Mouse (Mus musculus) forebrain, embryonic 10.5 days (tissue): ENCODE measurements around the gene Cracr2b. TPM values are rescaled to one million over a fixed set of nuclear protein-coding genes. Genes with fewer than 3 reads are reported as not detected.
A peak's percentile ranks its signal among the peaks of the same experiment; 100 is the strongest.
"Not testable (repeated sequence)": the region's sequence is repeated elsewhere in the genome, so short reads cannot be mapped to it uniquely, and the experiment has no call there.

Experiments used
- DNase-seq: peaks from one replicate; pipeline ENCODE4 v3.0.0-alpha.2; 2017; ENCODE audit warnings: low spot score; ENCODE audit errors: extremely low spot score
- H3K27ac ChIP-seq: fragments of 300-500 bp; sonication (generic); 2 replicates; pipeline ENCODE4 v1.5.1; 2016; ENCODE audit warnings: mild to moderate bottlenecking
- H3K27me3 ChIP-seq: fragments of 300-500 bp; sonication (generic); 2 replicates; pipeline ENCODE4 v1.6.1; 2016; ENCODE audit warnings: mild to moderate bottlenecking; ENCODE audit not compliant: poor library complexity, severe bottlenecking
- H3K36me3 ChIP-seq: fragments of 300-500 bp; sonication (generic); replicated peaks from 2 replicates; pipeline ENCODE4 v1.6.1; 2016; ENCODE audit warnings: mild to moderate bottlenecking, moderate library complexity
- H3K4me1 ChIP-seq: fragments of 300-500 bp; sonication (generic); 2 replicates; pipeline ENCODE4 v1.6.1; 2016
- H3K4me3 ChIP-seq: fragments of 300-500 bp; sonication (generic); 2 replicates; pipeline ENCODE4 v1.5.1; 2016; ENCODE audit warnings: mild to moderate bottlenecking, moderate library complexity
- H3K9me3 ChIP-seq: fragments of 300-500 bp; sonication (generic); 2 replicates; pipeline ENCODE4 v1.6.1; 2016; ENCODE audit warnings: mild to moderate bottlenecking, moderate library complexity
- WGBS: fragments of 180-500 bp; shearing (Covaris S2); methylation state at CpG from one replicate; pipeline ENCODE4 v1.1.7; 2016; 5-methylcytosine and 5-hydroxymethylcytosine counted together
- polyA plus RNA-seq: library from polyadenylated mRNA; unstranded; fragments of >200 nt; fragmentation: Nextera tagmentation; extraction: Ambion mirVana; gene quantifications from 2 replicates; pipeline ENCODE4 v1.2.1, GENCODE M21; 2016

Gene Cracr2b
- polyA plus RNA-seq, 1 experiment from 2014 or later, result 6.2 TPM

DNA sequence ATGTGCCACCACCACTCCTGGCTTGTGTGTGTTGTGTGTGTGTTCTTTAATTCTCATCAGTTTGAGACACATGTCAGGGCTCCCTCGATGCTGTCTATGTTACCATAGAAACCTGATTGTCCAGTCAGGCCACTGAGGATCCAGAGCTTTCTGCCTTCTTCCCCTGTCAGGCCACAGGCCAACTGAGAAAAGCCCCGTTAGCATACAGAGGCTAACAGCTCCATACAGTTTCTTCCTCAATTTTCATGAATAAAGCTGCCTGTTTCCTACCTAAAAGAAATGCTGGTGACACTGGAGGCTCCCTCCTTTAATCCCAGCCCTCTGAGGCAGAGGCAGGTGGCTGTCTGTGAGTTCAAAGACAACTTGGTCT lies 24.4 kb upstream of the Cracr2b start:
- peak overlapping the region; percentile 72 for H3K4me3 ChIP-seq
- no peak for DNase-seq
- whole genome bisulfite sequencing, result 56% methylated on average over 2 of the region's 2 CpGs
- H3K27me3 ChIP-seq, result no peaks in the 10 kb centered on the region
- H3K27ac ChIP-seq, result peak overlapping the region; percentile 88
- no peaks in the 10 kb centered on the region for H3K9me3 ChIP-seq
- peaks cover 72% of the 10 kb centered on the region for H3K4me1 ChIP-seq
- peaks cover 65% of the 10 kb centered on the region for H3K36me3 ChIP-seq

DNA sequence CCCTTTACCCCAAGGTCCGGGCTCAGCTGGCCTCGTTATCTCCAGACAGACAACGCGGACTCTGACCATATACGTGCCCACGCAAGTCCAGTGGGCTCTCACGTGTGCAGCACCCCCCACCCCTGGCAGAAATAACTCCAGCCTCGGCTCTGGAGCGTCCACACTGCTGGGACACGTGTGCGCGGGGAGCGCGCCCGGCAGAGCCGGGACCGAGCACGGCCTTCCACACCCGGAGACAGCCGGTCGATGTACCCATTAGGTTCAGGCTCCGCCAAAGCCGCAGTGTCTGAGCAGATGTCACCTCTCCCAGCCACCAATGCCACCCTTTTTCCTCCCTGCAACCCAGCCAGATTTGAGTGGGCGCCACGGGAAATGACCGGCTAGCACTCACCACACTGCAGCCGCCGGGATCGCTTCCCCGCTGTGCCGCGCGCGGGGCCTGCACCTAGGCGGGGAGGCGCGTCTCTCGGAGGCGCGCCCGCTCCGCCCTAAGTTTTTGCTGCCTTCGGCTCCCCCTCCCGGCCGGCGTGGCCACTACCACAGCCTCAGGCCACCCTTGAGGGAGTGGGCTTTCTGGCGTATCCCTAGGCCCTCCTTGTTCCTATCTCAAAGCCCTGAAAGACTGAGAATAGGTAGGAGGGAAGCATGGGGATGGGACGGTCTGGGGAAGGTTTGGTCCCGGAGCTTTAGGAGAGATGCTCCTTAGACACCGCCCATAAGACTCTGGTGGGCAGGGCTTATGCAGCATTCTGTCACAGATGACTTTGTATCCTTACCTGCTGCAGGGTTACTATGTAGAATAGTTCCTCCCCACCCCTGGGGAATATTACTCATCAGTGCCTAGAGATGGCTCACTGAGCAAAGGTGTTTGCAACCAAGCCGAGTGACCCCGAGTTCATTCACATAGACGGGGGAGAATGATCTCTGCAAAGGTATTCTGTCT lies 23.4 kb upstream of the Cracr2b start, which contains the start of gene Slc25a22:
TSS of gene Slc25a22 (minus strand) at position 715 of the 943 bp plus-strand sequence.
- peak; percentile 80 for DNase-seq
- Histone ChIP-seq H3K4me3 (peak within 1 kb of the TSS; percentile 72), H3K9me3 (no peaks in the 10 kb centered on the region), H3K27ac (peak within 1 kb of the TSS; percentile 88), H3K4me1 (peaks cover 77% of the 10 kb centered on the region), H3K36me3 (peaks cover 65% of the 10 kb centered on the region), H3K27me3 (no peaks in the 10 kb centered on the region)
- 5% methylated on average over 53 of the region's 53 CpGs for WGBS

DNA sequence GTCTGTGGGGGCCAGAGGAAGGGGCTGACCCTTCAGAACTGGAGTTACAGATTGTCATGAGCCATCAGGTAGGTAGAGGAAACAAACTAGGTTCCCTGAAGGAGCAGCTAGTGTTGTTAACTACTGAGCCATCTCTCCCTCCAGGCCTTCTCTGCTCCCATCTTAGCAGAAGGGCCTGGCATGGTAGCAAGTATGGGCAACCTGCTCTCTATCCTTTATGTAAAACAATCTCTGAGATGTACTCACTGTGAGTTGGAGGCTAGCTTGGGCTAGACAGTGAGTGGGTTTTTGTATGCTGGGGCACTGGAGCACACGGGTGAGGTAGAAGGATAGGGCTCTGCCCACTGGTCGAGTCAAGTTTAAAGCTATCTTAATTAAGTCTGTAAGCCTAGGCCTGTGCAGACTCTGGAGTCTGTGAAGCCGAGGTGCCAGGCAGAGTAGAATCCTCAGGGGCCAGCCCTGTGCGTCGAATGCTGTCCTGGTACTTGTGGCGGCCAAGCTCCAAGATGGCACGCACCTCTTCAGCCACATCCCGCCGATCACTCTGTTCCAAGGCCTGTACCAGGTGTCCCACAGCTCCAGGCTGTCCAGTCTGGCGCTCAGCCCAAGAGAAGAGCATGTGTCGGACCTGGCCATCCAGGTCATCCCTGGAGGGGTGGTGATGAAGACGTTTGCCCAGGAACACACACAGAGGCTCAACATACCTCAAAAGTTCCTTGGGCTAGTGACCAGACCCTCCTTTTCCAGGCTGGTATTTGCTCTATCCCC lies 22.5 kb upstream of the Cracr2b start:
- Histone ChIP-seq H3K4me3 (no peak overlapping the region), H3K27me3 (no peaks in the 10 kb centered on the region), H3K36me3 (peaks cover 59% of the 10 kb centered on the region), H3K9me3 (no peaks in the 10 kb centered on the region), H3K4me1 (peaks cover 78% of the 10 kb centered on the region), H3K27ac (no peak overlapping the region)
- WGBS, result 94% methylated on average over 12 of the region's 12 CpGs
- no peak for DNase-seq

DNA sequence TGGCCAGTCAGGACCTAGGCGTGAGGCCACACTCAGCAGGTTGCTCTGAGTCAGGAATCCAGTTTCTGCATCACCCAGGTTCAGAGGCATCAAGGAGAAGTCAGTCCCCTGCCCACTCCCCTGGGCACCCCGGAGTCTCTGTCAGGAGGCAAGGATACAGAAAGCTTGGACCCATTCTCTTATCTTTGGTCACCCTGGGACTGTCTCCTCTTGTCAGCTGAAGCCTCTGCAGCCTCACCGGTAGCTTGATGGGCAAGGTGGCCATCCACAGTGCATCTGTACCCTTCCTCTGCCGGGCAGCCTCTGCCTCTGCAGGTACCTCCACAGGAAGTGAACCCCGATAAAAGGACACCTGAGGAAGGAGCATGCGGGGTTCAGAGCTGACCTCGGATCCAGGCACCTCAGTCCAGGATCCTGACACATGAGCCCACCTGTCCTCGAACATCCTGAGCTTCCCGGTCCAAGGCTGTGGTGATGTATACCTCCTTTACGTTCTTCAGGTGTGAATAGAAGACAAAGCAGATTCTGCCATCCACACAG lies 21.7 kb upstream of the Cracr2b start:
- no peak overlapping the region for H3K4me3 ChIP-seq
- peaks cover 78% of the 10 kb centered on the region for H3K4me1 ChIP-seq
- H3K9me3 ChIP-seq, result no peaks in the 10 kb centered on the region
- H3K27ac ChIP-seq, result no peak overlapping the region
- peaks cover 51% of the 10 kb centered on the region for H3K36me3 ChIP-seq
- no peaks in the 10 kb centered on the region for H3K27me3 ChIP-seq
- no peak for DNase-seq
- 95% methylated on average over 10 of the region's 10 CpGs for WGBS

DNA sequence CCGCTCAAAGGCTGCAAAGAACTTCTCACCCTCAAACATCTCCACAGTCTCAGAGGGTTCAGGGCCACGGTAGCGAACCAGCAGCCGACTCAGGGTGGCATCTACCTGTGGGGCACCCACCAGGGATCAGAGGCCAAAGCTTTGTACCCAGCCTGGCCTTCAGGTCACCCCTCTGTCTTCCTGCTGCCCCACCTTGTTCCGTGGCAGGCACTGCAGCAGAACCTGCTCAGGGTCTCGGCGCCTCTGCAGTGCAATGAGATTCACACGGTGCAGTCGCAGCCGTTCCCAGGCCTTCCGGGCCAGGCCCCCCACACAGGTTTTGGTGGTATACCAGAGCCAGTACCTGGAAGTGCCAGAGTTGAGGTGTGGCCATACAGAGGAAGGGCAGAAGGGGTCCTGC lies 21.1 kb upstream of the Cracr2b start:
- no peaks in the 10 kb centered on the region for H3K27me3 ChIP-seq
- peaks cover 76% of the 10 kb centered on the region for H3K4me1 ChIP-seq

DNA sequence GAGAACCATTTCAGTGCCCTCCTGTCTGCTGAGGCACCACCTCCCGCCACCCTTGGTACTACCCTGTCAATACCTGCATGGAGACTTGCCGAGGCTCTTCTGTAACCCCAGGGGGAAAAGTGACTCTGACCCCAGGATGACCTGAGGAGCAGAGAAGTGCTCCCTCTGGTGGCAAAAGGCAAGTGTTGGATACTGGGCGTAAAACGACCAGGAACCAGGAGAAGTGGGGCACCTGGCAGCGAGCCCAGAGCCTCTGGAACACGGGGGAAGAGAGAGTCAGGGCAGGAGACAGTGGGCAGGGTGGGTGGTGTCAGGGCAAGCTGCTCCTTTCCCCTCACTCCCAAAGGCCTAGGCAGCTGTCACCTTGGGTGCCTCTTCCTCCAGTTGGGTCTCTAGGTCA lies 20.3 kb upstream of the Cracr2b start:
- H3K27me3 ChIP-seq, result no peaks in the 10 kb centered on the region
- no peak overlapping the region; the same call in 1 of the 2 replicates for H3K4me3 ChIP-seq
- H3K4me1 ChIP-seq, result peaks cover 68% of the 10 kb centered on the region
- no peaks in the 10 kb centered on the region for H3K9me3 ChIP-seq
- 0 out of 2 replicates have a peak overlapping the region, but pooled peaks have one; percentile 3 for H3K27ac ChIP-seq
- no peak for DNase-seq
- 39% methylated on average over 6 of the region's 6 CpGs for WGBS
- H3K36me3 ChIP-seq, result peaks cover 51% of the 10 kb centered on the region

More for the DNA sequence above, 21.1 kb upstream of the Cracr2b start:
- peaks cover 51% of the 10 kb centered on the region for H3K36me3 ChIP-seq
- no peak for DNase-seq
- no peak overlapping the region for H3K27ac ChIP-seq
- WGBS, result 98% methylated on average over 11 of the region's 11 CpGs
- H3K4me3 ChIP-seq, result no peak overlapping the region
- no peaks in the 10 kb centered on the region for H3K9me3 ChIP-seq

DNA sequence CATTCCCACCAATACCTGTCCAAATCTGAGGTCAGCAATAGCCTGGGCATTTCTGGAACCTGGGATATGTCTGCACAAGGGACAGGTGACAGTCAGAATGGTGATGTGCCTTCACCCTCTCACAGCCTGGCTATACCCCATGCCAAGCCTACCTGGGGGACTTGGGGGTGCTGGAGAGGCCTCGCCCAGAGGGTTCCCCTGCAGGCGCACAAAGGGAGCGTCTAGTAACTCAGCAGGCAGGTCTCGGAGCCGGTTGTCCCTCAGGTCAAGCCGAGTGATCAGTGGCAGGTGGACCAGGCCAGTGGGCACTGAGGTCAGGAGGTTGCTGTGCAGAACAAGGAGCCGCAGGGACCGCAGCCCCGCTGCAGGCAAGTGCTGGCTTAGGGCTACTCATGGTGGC lies 19.4 kb upstream of the Cracr2b start:
- Histone ChIP-seq H3K27me3 (no peaks in the 10 kb centered on the region), H3K9me3 (no peaks in the 10 kb centered on the region), H3K27ac (0 out of 2 replicates have a peak overlapping the region, but pooled peaks have one; percentile 8), H3K4me1 (peaks cover 60% of the 10 kb centered on the region), H3K4me3 (peak overlapping the region; percentile 61), H3K36me3 (peaks cover 51% of the 10 kb centered on the region)
- WGBS, result 94% methylated on average over 9 of the region's 9 CpGs
- no peak for DNase-seq

DNA sequence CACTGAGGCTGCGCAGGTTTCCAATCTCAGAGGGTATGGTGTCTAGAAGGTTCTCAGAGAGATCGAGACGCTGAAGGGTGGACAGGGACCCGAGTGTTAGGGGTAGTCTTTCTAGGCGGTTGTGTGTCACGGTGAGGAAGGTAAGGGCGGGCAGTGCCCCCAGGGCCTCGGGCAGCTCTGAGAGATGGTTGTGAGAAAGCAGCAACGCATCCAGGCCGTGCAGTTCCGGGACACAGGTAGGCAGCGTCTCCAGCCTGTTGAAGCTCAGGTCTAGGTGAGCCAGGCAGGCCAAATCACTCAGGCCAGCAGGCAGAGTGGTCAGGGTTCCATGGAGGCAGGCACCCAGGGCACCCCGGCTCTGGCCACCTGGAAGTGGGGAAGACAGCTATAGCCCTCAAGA lies 18.7 kb upstream of the Cracr2b start:
- no peak for DNase-seq
- H3K36me3 ChIP-seq, result peaks cover 51% of the 10 kb centered on the region
- peak overlapping the region; percentile 90 for H3K27ac ChIP-seq
- no peaks in the 10 kb centered on the region for H3K27me3 ChIP-seq
- no peaks in the 10 kb centered on the region for H3K9me3 ChIP-seq
- H3K4me1 ChIP-seq, result peaks cover 58% of the 10 kb centered on the region
- peak overlapping the region; percentile 61 for H3K4me3 ChIP-seq
- WGBS, result 94% methylated on average over 13 of the region's 13 CpGs

DNA sequence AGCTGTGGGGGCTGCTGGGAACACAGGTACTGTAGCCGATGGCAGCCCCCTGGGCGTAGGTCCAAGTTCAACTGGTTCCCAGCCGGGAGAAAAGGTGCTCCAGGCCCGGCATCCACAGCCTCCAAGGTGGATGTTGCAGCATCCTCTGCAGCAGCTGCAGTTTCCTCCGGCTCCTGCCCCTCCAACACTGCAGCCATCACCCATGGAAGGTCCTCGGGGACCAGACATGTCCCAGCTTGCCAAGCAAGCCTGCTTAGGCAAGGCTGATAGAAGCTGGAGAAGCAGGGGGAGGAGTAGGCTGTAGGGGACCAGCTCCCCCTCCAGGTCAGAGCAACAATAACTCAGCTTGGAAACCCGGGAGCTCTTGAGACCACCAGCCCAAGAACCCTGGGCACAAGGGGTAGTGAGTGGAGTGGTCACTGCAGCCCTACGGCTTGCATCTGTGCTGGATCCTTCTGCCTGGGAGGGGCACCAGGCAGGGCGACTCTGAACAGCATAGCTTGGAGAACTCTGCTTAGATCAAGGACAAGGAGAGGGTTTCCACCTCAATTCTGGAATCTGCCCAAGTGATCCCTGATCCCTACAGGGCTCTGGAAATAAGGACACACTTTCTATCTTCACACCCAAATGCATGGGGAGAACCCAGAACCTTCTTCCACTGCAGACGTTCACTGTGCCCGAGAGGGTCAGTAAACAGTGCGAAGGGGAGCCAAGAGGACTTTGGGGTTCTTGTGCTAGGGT lies 17.6 kb upstream of the Cracr2b start:
- DNase-seq, result no peak
- H3K4me1 ChIP-seq, result peaks cover 51% of the 10 kb centered on the region

DNA sequence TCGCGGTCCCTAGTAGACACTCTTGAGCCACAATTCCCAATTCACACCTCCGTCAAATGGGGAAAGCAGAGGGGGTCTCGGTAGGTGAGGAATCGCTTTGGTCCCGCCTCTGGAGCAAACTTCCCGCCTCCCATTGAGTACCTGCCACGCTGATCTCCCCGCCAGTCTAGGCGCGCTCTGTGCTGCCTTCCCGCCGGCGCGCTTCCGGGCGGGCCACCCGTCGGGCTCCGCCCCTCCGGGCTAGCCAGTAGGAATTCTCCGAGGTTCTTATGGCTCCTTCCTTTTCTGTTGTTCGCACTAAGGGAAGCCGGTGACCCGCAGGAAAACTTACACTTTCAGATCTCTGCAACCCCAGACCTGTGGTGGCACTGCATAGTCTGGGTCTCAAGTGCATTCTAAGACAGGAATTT lies 17.1 kb upstream of the Cracr2b start, which contains the start of gene Pidd1:
TSS of gene Pidd1 (minus strand) at position 198 of the 410 bp plus-strand sequence.
- WGBS, result under 1% methylated on average over 25 of the region's 25 CpGs
- peaks cover 57% of the 10 kb centered on the region for H3K4me1 ChIP-seq
- H3K9me3 ChIP-seq, result no peaks in the 10 kb centered on the region
- H3K27ac ChIP-seq, result peak within 1 kb of the TSS; percentile 90
- H3K27me3 ChIP-seq, result no peaks in the 10 kb centered on the region
- DNase-seq, result peak; percentile 81
- H3K36me3 ChIP-seq, result peaks cover 45% of the 10 kb centered on the region
- H3K4me3 ChIP-seq, result peak within 1 kb of the TSS; percentile 61

More for the DNA sequence above, 17.6 kb upstream of the Cracr2b start:
- 38% methylated on average over 12 of the region's 12 CpGs for WGBS
- peak overlapping the region; percentile 90 for H3K27ac ChIP-seq
- peaks cover 45% of the 10 kb centered on the region for H3K36me3 ChIP-seq
- H3K4me3 ChIP-seq, result peak overlapping the region; percentile 61
- no peaks in the 10 kb centered on the region for H3K27me3 ChIP-seq
- H3K9me3 ChIP-seq, result no peaks in the 10 kb centered on the region

DNA sequence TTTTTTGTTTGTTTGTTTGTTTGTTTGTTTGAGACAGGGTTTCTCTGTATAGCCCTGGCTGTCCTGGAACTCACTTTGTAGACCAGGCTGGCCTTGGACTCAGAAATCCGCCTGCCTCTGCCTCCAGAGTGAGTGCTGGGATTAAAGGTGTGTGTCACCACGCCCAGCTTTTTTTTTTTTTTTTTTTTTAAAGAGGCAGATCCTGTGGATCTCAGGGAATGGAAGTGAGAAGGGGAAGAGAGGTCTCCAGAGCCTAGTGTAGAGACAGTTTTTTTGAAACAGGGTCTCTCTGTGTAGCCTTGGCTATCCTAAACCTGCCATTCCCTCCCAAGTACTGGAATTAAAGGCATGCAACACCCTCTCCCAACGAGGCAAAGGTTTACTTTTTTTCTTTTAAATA lies 14.5 kb upstream of the Cracr2b start:
- Histone ChIP-seq H3K4me3 (peak overlapping the region; percentile 84; the same call in 1 of the 2 replicates), H3K36me3 (peaks cover 45% of the 10 kb centered on the region), H3K27ac (peak overlapping the region; percentile 95), H3K4me1 (peaks cover 53% of the 10 kb centered on the region)
- H3K9me3 ChIP-seq, DNase-seq, H3K27me3 ChIP-seq: not testable (repeated sequence)
- WGBS, result 85% methylated on average over 3 of the region's 3 CpGs
